Mouse (Mus musculus): Measurements from ENCODE around the gene Gm15140. TPM values are rescaled to one million over a fixed set of nuclear protein-coding genes. Genes with fewer than 3 reads are reported as not detected.
"Not testable (repeated sequence)": the region's sequence is repeated elsewhere in the genome, so short reads cannot be mapped to it uniquely, and the experiment has no call there.

Gm15140 gene
- not detected for total RNA-seq (2021)
- long read RNA-seq, experiment 1, result 0 reads
- long read RNA-seq, experiment 2, result 0 reads

DNA sequence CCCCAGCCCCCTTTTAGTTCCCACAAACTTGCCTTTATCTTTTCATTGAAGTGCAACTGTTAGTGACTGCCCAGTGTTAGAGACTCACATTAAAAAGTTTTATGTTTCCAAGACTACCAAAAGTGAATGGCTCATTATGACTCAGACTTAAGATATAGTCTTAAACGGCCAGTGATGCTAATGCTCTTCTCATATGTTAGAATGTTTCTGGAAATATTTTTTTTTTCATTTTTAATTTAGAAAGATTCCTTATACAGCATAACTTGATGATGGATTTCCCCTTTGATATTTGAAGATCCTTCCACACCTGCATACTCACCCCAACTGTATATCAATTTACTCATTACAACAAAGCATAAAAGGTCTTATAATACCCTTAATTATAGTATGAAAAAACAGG is at the start of gene Gm15140:
TSS of gene Gm15140 (minus strand) at position 101 of the 400 bp plus-strand sequence.
- not testable (repeated sequence) for DNase-seq

Other genes with a start within 250 kb of the Gm15140 start
- not detected for gene Samt1, start 108.0 kb downstream of the Gm15140 start, total RNA-seq (2021)
- not detected for gene 4921511M17Rik, start 86.9 kb downstream of the Gm15140 start, total RNA-seq (2021)
- gene Gm10057, start 65.6 kb downstream of the Gm15140 start, total RNA-seq (2021), result not detected
- gene 4930524N10Rik, start 222.7 kb upstream of the Gm15140 start, total RNA-seq (2021), result not detected

All from adrenal gland, postnatal 36 days (tissue).